Mouse (Mus musculus) embryo, embryonic 11 days (tissue): ENCODE results near the gene Tbcc.
"Not testable (repeated sequence)": the region's sequence is repeated elsewhere in the genome, so short reads cannot be mapped to it uniquely, and the experiment has no call there.

ENCODE experiments used
- DNase-seq: peaks from one replicate; pipeline ENCODE4 v3.0.0-alpha.2; 2015

Tbcc gene

DNA sequence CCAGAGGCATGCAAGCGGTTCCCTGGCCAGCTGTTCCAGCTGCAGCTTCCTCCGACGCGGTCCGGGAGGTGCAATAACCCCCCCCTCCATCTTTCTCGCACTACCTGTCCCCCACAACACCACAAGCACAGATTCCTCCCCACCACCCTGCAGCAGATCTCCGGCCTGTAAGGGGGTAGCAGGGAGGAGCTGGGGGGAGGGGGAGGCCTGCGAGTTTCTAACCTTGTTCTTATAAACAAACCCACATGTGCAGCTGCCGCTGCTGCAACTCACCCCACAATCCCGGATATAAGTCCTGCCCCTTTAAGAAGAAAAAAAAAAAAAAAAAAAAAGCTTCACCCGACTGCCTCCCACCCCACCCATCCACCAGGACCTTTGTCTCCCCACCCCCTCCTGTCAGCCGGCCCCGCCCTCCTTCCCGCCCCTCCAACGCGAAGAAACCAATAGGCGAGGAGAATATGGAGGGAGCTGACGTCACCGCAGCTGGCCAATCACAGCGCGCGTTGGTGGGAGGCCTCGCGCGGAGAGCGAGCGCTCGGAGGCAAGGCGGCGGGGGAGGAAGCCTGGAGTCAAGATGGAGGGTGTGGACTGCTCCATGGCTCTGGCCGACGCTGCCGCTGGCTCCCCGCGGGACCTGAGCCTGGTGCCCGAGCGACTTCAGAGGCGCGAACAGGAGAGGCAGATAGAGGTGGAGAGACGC lies at the start of gene Tbcc:
Tbcc (plus strand) TSS at position 569 of the 700 bp plus-strand sequence.
- peak; percentile 98 for DNase-seq

DNA sequence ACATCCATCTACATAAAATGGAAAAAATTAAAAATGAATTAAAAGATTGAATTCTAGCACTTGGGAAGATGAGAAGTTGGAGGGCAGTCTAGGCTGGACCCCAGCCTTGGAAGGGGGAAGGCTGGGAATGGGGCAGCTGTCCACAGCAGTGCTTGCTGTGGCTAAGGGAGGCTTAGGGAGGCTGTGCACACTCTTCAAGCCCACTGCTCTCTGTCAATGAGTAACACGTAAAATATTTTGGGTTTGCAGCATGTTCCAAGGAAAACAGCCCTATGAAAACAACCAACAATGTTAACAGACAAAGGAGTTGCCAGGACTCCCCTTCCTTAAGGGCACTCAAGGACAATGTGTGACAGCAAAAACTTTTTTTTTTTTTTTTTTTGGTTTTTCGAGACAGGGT lies 47.5 kb upstream of the Tbcc start:
- DNase-seq, result no peak

DNA sequence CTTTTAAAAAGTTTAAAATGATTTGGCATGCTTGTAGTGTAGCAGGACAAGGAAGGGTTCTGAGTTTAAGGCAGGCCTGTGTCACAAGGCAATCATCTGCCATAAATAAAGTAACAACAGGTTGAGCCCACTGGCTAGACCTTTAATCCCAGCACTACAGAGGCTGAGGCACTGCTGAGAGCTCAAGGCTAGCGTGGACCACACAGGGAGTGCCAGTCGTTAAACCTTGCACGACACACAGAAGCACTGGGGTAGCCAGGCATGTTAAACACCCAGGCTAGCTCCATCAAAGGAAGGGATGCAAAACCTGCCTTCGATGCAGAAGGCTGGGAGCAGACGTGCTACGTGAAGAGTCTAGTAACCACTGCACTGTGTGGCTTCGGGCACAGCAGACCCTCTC lies 46.8 kb upstream of the Tbcc start:
- no peak for DNase-seq

- no peak for DNase-seq
These were observed 45.7 kb upstream of the Tbcc start for GRCm38 (mm10) chr17:46844811-46845210.

GRCm38 (mm10) chr17:46845262-46845661 lies 45.2 kb upstream of the Tbcc start:
- no peak for DNase-seq

DNA sequence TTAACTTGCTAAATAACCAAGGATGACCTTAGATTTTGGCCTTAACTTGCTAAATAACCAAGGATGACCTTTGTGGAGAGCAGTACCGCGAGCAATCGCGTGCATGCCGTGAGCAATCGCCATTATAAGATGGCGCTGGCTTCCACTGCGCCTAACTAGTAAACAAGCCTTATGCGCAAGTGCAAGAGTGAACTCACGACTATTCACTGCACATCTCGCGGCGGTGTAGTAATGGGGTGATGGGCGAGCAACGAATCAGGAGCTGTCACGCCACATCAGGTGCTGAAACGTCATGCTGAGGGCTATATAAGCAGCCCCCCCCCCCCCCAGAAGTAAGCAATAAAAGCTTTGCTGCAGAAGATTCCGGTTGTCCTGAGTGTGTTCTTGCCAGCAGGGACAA lies 43.9 kb upstream of the Tbcc start:
- not testable (repeated sequence) for DNase-seq

DNA sequence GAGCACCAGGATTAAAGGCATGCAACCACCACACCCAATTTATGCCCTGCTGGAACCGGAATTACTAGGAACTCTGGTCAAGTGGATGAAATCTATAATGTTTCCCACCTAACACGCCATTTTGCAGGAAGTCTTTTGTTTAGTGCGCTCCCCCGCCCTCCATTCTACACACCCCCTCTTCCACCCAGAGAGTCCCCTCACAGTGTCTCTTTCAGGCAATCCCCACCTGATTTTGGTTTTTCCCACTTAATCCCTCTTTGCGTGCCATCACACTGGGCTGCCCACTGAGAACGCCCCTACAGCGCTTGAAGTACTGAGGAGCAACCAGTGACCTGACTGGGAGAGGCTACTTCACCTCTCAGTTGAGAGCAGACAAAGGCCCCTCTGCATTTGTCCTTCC lies 43.3 kb upstream of the Tbcc start:
- DNase-seq, result no peak

GRCm38 (mm10) chr17:46852725-46853124 lies 37.8 kb upstream of the Tbcc start:
- DNase-seq, result peak; percentile 70

DNA sequence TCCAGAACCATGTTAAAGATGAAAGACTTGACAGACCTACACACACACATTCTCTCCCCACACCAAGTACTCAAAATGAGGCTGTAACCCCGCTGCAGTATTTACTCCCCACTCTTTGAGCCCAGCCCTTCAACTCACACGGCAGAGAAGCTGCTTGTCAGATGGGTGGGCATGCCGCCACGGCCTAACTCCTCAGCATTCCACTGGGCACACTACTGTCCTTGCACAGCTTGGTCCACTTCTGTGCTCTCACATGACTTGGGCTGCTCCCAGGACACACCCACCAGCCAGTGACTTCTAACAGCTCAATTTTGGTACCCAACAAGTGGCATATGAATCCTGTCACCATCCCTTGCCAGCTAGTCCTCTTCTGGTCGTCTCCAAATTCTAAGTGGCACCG lies 37.2 kb upstream of the Tbcc start:
- DNase-seq, result no peak

DNA sequence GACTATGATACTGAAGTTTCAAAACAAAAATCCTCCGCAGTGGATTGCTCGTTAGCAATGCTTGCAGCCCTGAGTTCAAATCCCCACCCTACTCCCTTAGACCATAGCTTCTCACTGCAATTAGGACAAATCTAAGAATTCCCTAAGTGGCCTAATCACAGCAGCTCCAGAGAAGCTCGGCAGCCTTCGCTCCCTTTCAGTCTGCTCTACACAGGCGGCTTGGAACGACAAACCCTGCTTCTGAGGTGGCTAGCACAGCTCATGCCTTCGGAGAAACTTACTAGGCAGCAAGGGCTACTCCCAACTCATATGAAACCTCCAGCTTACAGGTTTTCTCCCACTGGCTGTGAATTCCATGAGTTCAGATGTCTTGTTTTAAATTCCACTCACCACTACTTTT lies 36.4 kb upstream of the Tbcc start:
- DNase-seq, result no peak

DNA sequence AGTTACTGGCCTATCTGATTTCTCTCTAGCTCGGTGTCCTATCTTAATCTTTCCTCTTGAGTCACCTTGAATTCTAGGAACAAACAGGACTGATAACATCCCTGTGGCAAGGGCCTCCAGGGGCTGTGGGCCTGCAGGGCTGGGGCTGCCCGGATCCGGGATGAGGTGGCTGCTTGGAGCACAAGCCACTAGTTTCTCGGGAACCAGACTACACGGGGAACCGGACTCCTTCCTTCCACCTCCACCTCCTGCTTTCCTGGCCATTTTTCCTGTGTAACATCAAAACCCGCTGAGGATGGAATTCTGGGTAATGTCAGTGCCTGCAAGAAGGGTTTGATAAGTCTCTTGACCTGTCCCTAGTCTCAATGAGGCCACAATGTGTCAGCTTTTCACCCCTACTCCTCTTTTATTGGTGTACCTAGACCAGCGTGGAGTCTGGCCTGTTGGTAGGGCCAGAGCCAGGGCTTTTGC lies 35.8 kb upstream of the Tbcc start:
- no peak for DNase-seq

DNA sequence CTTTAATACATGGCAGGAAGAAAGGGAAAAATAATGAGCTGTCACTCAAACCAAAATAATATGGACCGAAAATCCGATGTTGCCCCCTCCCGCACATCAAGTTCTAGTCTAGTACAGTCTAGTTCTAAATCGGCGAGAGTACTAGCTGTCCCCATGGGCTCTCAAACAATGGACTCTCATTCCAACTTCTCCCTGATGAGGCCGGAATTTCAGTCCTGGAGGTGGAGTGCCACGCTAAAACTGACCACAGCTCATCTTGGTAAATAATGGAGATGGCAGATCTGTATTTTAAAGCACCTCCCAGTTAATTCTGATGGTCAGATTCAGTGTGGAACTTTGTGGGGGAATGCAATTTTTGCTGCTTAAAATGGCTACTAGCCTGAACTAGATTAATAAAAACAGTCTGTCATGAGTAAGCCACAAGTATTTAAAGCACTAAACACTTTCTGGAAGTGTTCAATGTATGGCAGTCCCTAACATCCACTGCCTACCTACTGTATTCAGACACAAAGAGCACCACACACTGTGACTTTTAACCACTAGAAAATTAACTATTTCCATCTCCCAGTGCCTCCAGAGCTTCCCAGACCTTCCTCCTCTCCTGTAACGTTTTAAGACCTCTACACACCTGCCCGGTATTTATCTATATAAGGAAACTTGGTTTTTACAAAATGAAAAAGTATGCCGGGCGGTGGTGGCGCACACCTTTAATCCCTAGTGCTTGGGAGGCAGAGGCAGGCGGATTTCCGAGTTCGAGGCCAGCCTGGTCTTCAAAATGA lies 35.0 kb upstream of the Tbcc start:
- DNase-seq, result no peak

- DNase-seq, result no peak
These were observed 34.4 kb upstream of the Tbcc start for GRCm38 (mm10) chr17:46856107-46856388.

DNA sequence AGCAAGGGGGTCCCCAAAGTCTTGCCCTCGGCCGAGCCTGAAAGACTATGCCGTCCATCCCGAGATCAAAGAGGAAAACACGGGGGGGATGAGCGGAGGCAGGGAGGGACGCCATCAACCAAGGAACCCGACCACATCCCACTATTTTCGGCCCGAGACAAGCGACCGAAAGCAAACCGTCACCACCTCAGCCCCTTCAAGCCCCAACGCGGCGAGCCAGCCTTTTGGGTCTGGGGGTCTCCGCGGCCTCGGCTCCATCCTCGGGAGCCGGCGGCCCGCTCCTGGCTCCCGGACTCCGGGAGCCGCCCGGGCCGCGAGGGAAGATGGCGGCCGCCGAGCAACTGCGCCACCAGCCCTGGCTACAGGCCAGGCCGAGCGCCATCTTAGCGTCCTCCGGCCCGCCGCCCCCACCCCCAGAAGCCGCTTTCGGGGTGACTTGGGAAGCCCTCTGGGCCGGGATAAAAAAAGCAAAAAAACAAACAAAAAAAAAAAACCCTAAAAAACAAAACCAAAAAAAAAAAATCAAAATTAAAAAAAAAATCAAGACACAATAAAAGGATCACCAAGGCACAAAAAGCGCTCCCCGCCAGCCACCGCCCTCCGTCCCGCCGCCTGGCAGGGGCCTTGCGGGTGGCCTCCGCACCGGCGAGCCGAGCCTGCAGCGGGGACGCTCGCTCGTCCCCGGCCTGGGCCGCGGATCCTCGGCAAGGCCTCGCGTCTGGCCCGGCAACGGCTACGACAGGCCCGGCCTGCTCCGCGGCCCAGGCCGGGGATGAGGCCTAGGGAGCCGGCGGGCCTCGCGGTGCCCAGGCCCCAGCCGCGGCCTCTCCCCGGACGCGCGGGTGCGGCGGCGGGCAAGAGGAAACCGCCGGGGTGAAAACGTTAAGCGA lies 33.8 kb upstream of the Tbcc start:
- peak; percentile 81 for DNase-seq

DNA sequence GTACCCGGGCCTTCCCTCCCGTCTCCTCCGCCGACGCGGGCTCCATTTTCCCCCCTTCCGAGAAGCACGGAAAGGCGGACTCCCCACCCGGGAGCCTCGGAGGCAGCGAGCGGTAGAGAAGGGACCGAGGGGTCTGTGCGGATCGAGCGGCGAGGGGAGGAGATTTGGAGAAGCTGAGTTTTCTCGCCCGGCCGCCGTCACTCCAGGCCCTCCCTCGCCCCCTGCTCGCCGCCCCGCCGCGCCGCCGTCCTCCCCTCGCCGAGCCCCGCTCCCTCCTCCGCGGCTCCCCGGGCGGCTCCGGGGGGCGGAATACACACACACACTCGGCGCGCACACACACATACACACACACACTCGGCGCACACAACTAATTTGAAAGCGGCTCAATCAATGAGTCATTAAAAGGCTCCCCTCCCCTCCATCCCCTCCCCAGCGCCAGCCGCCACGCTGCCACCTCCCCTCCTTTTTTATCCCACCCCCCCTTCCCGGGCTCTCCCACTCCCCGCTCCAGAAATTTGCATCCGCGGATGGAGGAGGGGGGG lies 33.1 kb upstream of the Tbcc start:
- peak; percentile 90 for DNase-seq

DNA sequence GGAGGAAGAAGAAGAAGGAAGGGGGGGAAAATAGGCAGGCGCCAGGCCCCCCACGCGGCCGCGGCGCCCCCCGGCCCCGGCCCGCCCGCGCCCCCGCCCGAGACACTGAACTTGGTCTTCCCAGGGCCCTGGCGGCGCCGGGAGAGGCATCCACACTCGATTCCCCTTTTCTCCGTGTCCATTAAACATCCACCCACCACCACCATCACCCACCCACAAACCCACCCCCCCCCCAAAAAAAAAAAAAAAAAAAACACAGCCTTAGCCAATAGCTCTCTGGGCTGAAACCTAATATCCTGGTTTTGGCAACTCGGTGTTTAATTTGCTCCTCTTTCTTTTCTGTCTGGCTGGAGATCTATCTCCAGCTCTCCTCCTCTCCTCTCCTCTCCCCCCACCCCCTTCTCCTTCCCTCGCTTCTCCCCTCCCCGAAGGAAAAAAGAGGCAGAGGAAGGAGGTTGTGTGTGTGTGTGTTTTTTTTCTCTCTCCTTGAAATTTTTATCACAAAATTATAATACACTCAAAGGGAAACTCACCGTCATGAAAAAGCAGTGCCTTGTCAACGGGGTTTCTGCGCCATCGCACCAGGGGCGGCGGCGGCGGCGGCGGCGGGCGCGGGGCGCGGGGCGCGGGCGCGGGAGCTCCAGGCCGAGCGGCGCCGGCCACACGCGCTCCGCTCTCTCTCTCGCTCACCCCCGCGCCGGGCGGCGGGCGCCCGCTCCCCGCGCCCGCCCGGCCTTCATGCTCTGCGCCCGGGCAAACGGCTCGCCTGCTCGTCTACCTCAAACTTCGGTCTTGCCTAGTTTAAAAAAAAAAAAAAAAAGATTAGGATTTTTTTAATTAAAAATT lies 32.4 kb upstream of the Tbcc start, which contains the start of gene Bicral:
Bicral (minus strand) TSS at position 580 of the 846 bp plus-strand sequence.
- peak; percentile 81 for DNase-seq

DNA sequence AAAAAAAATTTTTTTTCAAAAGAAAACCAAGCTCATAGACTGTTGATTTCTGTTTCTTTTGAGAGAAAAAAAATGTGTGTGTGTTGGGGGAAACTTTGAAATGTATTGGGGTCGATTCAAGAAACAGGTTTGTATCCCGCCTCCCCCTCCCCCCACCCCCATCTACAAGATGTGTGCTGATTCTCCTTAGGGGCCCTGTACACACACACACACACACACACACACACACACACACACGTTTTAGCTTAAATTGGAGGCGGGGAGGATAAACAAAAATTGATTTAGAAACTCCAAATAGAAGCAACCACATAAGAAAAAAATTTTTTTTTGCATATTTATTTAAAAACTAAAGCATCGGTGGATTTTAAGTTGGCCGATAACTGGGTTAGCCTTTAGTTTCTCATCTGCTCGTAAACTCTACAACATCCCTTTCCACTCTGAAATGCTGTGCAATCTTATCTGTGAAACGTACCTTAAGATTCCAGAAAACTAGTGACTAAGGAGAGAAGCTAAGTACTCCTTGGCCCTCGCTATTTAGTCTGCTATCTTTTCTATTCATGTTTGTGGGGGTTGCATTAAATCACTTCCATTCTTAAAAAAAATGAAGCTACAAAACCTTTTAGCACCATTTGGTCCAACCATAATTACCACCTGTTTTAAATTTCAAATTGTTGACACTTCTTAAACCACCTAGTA lies 31.6 kb upstream of the Tbcc start:
- DNase-seq, result peak; percentile 47

GRCm38 (mm10) chr17:46860120-46860519 lies 30.4 kb upstream of the Tbcc start:
- DNase-seq, result no peak

GRCm38 (mm10) chr17:46864566-46865195 lies 25.8 kb upstream of the Tbcc start:
- DNase-seq, result no peak

GRCm38 (mm10) chr17:46866836-46867235 lies 23.6 kb upstream of the Tbcc start:
- no peak for DNase-seq

- no peak for DNase-seq
These were observed 20.2 kb upstream of the Tbcc start for GRCm38 (mm10) chr17:46870204-46870798.
